Mouse (Mus musculus) adrenal gland, adult 18-20 months (tissue): Measurements from ENCODE around the gene Smyd1. TPM values are rescaled to one million over a fixed set of nuclear protein-coding genes. Genes with fewer than 3 reads are reported as not detected.

Experiments
- microRNA-seq, 2 experiments: library from miRNA; unstranded; fragments of <30 nt; microRNA quantifications; one replicate each; pipeline ENCODE4 v1.2.0; 2021; ENCODE audit warnings: borderline number of aligned reads in 2 of 2
- total RNA-seq, 2 experiments: library from RNA; stranded (reverse); gene quantifications; 1 replicate in 1 of 2; 2 replicates in 1 of 2; pipeline ENCODE4 v1.2.3; 2021

Smyd1 gene
- total RNA-seq, 2 experiments from 2014 or later = 0.27 to 0.90 TPM

Small RNAs within 50 kb of the gene (microRNA-seq; reads per million reads assigned to microRNA genes)
- gene Mir8112 = 29.3 to 96.1 reads per million in 2 experiments

Other genes starting within 250 kb of the Smyd1 start
- 10 to 100 TPM; 16.6 to 17.3 TPM for gene Thnsl2, start 177.8 kb downstream of the Smyd1 start, total RNA-seq
- not detected for gene Fabp1, start 122.4 kb downstream of the Smyd1 start, total RNA-seq
- gene Krcc1, start 50.6 kb downstream of the Smyd1 start, total RNA-seq = 10 to 100 TPM; 67.0 to 79.3 TPM
- under 1 TPM in 1 of 2 experiments, not detected in 1; 0.61 TPM for gene Cd8b1, start 555 bp upstream of the Smyd1 start, total RNA-seq
- under 1 TPM in 1 of 2 experiments, not detected in 1; 0.74 TPM for gene Cd8a, start 51.2 kb upstream of the Smyd1 start, total RNA-seq
- gene Rmnd5a, start 118.4 kb upstream of the Smyd1 start, total RNA-seq = 10 to 100 TPM; 72.9 to 92.6 TPM
- 10 to 100 TPM; 33.8 to 34.7 TPM for gene Rnf103, start 171.7 kb upstream of the Smyd1 start, total RNA-seq
- 100 to 1,000 TPM; 109 to 128 TPM for gene Chmp3, start 221.6 kb upstream of the Smyd1 start, total RNA-seq